Comparison of ENCODE assay signal across 18 mouse cellular contexts in genomic region chr2:115529878-115530277, GRCm38 (mm10).
"Had no signal": no experiment of that assay in that cellular context is flagged by ENCODE, and none has a peak within 500 bp of the region (broad histone marks: within the 10 kb centered on the region; RNA-seq: fewer than 3 reads in every experiment).

No protein-coding gene starts in this region.

- H3K27me3 ChIP-seq: liver, embryonic 12.5 days; liver, embryonic 15.5 days; lung, embryonic 15.5 days; megakaryocyte, embryonic 14.5 days; neural tube, embryonic 12.5 days had no signal

- DNase-seq: kidney, adult 9 months; kidney, postnatal 14 days; kidney, postnatal 4 days; liver; lung, adult 18-20 months; lung, postnatal 10 days; lung, postnatal 36 days; midbrain, embryonic 14.5 days; right cerebral cortex, adult 18-20 months; right cerebral cortex, postnatal 14 days; right cerebral cortex, postnatal 4 days; thymus, adult 2 months; thymus, postnatal 25 days had no signal

- ATAC-seq: liver, embryonic 12.5 days had no signal
